Mouse (Mus musculus): ENCODE results near the gene Gpr137b.
"Not testable (repeated sequence)": the region's sequence is repeated elsewhere in the genome, so short reads cannot be mapped to it uniquely, and the experiment has no call there.

DNA sequence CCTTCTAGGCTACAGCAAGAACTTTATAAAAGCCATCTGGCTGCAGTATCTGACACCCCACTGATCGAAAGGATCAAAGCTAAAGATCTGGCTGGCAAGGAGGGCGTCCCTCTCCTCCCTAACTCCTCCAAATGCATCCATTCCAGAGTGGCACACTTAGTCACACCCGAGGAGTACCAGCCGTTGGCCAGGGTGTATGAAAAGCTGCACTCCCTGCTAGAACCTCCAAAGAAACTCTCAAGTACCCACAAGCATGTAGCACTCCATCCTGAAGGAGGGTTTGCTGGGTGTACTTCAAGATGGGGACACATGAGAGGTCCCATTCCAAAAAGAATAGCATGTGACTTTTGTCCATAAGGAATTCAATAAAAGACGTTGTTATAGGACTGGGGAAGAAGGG lies 9.0 kb upstream of the Gpr137b start:
- not testable (repeated sequence) for TF ChIP-seq CTCF (IDR thresholded peaks at IDR 0.05; ENCODE audit: low read depth); EP300 (optimal IDR thresholded peaks at IDR 0.05)

Measured in stomach, postnatal 0 days (tissue).